Mouse (Mus musculus) brain, embryonic 18.5 days (tissue): ENCODE results near the gene Ispd.
A peak's percentile ranks its signal among the peaks of the same experiment; 100 is the strongest.

Source experiments
- DNase-seq: peaks from one replicate; pipeline ENCODE4 v3.0.0-alpha.2; 2012; ENCODE audit warnings: low read depth, low spot score

Ispd gene

DNA sequence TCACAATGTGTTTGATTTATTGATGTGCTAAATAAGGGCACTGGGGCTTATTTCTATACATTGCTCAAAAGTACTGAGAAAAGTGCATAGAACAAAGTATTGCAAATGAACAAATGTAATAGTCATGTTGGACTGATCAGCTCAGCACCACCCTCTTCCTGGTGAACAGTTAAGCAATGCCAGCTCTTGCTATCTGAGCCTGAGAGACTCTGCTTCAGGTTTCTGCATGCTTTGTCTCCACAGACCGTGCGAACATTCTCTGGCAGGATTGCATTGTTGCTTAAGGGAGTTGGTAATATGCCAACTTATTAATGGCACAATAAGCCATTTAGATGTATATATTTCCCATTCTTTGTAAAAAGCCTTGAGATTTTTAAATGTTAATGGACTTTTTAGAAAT, 182.9 kb downstream of the Ispd start:
- no peak for DNase-seq

DNA sequence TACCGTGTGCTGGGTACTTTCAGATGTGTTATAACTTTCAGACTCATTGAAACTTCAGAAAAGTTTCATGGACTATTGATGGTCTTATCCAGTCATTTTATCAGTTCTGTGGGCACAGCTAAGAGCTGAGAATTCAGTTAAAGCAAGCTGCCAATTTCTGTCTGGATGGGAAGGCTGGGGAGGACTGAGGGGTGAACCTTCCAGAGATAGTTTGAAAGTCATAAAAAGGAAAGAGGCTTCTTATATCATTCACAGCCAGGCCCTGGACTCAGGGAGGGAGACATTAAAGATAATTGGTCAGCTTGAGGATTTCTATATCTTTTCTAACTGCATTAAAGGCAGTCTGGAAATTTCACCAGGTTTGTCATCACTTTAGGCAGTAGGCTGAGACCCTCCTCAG, 185.7 kb downstream of the Ispd start:
- DNase-seq: no peak

DNA sequence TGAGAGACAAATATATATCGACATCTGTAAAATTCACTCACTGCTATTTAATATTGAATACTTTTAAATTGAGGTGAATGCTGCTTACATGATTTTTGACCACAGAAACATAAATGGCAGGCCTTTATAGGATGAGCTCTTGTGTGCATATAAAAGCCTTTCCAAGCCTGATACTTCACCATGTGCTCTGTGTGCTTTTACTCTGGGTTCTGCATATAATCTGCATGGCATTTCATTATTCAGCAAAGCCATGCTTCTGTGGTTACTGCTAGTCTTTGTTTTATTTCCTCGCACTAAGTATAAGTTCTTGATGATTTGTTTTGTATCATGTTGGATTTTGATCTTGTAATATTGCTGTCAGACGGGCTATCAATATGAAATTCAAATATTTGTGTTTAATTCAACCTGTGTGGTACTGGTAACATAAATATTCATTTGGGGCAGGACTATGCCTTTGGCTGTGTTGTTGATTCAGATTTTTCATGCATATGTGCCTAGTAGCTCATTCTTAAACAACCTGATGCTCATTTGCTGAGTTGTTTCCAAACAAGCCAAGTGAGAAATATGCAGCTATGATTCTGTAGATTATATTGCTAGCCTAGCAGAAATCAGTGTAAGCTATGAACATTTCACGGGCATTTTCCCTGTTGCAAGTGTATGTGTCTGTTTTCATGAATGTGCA, 189.3 kb downstream of the Ispd start:
- DNase-seq: peak; percentile 4

DNA sequence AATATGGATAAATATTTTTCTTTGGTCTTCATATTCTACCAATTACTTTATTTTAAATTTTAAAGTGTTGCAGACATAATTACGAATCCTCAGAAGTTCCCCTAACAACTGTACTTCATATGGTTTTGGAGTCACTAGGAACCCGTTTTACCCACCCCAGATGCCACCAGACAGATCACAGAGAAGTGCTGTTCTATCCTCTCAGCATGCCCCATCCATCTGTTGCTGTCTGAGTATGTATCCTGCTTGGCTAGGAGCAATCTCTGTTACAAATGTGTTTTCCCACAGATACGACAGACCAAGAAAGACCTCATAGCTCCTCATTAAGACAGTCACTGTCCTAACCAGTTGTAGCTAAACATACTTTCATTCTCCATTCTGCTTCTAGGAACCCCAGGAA, 203.6 kb downstream of the Ispd start:
- no peak for DNase-seq

DNA sequence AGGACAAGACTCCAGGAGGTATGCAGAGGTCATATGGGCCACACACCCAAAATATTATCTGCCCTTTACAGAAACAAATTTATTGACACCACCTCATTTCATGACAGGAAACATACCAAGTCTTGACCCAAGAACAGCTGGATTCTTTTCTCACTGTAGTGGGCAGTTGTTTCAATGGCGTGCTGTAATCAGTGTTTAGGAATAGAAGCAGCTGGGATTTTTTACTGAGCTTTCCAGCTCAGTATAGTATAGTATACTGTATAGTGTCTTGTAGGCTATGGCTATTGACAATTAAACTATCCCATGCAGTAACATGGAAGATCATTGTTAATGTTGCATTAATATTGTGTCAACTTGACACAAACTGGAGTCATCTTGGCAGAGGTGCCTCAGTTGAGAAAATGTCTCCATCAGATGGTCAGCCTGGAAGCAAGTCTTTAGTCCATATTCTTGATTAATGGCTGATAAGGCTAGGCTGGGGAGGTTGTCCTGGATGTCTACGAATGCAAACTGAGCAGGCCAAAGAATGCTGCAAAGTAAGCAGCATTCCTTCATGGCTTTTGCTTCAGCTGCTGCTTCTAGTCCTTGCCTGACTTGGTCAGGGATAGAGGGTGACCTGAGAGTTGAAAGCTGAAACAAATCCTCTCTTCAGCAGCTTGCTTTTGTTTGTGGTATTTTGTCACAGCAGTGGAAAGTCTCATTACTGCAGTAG, 216.4 kb downstream of the Ispd start:
- no peak for DNase-seq

DNA sequence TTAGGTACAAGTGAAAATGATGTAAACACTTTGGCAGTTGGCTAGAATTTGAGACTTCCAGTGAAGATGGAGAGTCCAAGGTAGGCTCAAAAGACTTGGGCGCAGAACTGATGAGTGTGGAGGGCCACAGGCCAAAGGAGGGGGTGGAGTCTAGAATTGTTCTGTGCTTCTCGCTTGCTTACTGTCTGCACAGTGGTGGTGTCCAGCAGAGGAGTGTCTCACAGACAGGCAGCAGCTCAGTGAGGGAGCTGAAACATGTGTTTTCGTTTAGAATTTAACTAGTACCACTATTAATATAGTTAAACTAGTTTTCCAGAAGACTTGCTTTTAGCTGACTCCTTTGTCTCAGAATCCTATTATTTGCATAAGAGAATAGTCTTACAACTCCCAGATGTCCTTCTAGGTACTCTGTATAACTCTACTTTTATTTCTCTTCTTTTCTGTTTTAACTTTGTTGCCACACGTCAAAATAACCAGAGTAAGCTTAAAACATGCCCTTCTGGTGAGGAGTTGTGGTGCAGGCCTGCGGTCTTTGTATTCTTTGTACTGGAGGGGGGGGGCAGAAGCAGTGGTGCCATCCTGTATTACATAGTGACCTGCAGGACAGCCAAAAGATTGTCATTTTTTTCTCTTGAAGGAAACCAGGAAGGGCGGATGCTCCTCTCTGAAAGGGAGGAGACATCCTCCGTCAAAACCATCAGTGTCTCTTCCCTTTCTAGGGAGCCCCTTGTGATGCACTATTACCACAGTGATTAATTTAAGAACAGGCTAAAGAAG, 240.9 kb downstream of the Ispd start:
- no peak for DNase-seq

DNA sequence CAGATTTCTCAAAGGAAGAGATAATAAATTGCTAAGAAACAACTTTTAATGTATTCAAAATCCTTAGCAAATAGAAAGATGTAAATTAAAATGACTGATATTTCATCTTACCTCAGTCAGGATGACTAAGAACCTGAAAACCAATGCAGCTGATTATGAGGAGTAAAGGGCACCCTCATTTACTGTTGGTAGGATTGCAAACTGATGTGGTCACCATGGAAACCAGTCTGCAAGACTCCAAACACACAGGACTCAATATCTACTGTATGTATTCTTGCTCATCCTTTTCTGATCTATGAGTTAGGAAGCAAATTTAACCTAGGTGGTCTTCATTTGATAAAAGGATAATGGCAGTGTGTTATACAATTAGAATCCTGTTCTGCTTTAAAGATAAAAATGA, 246.0 kb downstream of the Ispd start:
- no peak for DNase-seq

DNA sequence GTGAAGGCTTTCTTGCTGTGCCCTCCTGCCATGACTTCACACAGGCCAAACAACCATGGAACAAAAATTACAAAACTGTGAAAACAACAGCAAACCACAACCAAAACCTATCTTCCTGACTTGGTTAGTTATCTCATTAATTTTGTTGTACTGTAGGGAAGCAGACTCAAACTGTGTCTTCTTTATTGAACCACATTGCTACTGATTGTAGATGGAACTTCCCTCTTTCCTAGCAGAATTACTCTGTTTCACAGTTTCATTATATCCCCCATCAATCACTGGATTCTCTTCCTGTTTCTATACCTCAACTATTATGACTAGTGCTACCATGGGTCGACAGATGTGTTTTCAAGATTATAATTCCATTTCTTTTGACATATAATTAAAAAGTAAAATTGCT, 251.2 kb downstream of the Ispd start:
- DNase-seq: no peak

DNA sequence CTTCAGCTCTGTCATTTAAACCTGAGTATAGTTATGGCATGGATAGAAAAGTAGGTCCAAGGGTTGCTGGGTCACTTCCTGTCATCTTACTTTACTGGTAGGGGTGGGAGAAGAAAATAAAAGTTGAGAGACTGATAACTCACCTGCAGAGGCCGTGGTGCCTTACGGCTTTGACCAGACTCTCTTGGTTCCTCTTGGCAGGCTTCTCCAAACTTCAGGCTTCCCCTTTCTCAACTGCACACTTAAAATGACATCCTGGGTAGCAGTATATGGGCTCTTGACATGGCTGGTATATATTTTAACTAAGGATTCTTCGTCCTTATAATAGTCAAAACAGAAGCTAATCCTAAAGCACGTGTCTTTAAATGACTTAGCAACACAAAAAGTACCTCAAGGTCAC, 266.3 kb downstream of the Ispd start:
- DNase-seq: no peak

DNA sequence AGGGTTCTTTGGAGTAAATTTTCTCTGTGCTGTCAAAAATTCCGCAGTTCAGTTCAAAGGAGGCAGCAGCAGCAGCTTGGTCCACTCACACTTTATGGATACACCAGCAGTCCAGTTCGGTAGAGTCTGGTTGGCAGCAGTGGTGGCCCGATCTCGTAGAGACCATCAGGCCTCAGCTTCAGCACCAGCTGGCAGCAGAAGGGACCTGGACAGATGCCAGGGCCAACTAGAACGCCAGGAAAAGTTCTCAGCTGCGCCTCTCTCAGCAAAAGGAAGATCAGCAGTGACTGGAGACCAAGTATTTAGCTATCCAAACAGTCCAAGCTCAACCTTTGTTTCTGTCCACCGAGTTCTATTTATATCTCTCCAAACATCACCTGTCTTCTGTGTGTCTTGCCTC, 281.2 kb downstream of the Ispd start:
- no peak for DNase-seq

DNA sequence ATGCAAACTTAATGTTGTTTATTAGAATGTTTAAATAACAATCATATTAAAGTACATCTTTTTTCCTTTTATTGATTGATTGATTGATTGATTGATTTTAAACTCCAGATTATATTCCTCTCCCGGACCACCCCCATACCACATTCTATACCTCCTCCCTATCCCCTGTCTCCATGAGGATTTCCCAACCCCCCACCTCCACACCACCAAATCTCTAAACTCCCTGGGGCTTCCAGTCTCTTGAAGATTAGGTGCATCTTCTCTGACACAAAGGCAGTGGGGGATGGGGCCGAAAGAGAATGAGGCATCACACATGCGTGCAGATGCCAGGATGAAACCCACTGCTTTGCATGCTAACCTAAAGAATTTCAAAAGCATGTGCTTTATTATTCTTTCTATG, 283.5 kb downstream of the Ispd start:
- no peak for DNase-seq

DNA sequence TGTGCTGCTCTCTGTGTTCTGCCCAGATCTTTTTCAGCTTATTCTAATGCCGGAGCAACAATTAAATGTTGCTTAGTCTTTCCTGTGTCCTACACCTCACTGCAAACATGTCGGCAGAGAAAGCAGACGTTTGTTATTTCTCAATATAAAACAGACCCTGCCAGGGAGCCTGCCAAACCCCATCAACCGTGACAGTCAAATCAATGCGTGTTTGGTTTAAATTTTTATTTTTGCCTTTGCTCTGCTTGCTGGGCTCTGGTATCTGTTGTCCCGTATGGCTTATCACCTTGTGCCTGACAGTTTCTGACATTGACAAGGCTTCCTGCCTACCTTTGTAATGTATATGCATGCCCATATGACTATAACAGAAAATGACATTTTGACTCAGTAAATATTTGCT, 285.5 kb downstream of the Ispd start:
- peak; percentile 24 for DNase-seq

DNA sequence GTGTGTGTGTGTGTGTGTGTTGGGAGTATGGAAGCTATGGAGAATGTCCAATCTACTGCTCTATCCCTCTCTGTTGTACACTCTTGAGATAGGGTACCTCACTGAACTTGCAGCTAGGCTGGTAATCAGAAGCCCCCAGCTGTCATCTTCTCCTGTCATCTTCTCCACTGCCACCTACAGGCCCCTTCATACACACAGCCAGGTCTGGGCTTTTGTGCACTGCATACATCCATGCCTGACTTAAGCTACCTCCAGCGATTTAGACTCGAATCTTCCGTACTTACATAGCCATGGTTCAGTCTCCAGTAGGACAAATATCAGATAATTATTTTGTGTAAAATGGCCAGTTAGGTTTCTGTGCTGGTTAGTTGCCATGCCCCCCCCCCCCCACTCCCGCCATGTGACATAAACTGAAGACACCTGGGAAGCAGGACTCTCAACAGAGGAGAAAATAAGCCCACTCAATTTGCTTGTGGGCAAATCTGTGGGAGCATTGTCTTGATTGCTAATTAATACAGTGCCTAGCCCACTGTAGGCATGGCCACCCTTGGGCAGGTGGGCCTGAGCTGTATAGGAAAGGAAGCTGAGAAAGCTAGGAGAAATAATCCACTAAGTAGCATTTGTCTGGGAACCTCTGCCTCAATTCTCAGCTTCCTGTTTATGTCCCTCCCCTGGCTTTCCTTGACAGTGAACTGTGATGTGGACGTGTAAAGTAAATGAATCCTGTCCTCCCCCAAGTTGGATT, 289.1 kb downstream of the Ispd start:
- no peak for DNase-seq

DNA sequence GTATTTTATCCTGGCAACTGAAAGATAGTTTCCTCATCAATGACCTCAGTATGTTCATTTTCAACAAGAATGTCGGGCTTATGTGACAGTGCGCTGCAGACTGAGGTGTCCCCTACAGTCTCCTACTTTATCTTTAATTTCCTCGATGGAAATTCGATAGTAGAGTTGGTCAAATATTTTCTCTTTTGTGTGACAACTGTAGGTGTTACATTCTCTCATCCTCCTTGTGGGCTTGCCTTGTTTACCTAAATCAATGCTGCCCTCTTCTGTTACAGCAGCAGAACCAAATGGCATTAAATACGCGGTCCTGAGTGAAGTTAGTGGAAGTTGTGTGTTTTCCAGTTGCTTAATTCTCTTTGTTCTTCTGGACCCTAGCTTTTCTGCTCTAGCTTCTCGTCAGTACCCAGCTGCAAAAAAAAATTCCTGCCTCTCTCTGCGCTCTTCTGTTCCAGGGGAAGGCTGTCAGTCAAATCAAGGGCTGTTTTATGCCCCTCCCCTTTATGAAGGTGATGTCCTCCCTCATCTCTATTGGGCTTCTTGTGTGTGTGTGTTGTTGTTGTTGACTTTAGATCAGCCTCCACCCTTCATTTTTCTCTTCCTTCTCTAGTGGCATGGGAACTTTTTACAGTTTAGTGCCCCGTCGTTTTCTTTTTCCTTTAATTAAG, 289.8 kb downstream of the Ispd start:
- peak; percentile 34 for DNase-seq

DNA sequence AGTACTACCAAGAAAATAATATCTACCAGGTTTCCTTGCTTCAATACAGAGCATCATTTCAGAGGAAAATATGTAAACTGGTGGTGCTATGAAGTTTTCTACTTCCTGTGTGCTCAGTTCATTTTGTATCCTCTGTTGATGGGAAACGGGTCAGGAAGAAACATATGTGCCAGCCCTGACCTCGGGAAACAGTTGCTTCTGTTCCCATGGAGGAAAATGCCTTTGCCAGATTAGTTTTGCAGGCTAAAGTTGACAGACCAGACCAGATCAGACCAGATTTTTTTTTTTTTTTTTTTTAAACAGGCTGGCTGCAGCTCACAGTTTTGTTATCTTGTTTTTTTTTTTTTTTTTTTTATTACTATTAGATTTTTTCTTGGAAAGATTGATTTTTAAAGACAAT, 293.2 kb downstream of the Ispd start:
- DNase-seq: no peak

DNA sequence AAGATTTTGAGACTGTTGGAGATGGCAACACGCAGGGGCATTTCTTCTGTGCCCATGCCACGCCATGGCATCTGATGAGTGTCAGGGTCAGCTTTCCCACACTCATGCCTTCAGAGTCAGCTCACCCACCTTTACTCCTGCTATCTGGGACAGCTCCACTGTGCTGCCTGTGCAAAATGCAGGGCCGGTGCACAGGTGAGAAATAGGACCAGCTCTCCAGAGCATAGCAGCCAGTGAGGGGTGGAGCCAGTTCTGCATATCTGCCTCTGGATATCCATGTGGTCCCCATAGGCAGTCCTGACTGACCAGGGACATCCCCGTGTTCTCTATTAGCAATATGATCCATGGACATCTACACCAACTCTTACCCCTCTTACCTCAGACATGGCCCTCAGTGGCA, 297.0 kb downstream of the Ispd start:
- no peak for DNase-seq

DNA sequence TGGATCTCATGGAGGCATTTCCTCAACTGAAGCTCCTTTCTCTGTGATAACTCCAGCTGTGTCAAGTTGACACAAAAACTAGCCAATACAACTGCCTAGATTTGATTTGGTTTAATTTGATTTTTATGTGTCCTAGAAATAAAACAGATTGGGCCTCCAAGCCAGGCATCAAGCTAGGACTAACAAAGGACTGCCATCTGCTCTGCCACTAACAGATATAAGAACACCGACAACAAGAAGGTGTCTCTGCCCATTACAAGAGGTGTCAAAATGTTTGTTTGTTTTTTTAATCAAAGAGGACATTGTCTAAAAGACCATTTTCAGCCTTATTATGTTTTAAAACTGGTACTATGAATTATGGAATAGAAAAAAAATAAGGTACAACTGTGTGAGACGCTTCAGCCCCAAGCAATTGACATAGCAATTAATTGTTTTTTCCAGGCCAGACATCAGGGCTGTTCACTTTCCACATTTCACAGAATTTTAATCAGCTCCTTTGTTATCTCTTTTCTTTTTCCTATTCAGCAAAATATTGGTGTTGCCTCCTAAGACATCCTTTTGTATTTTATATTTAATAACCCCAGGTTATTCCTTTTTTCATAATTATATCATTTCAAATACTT, 299.7 kb downstream of the Ispd start:
- no peak for DNase-seq

DNA sequence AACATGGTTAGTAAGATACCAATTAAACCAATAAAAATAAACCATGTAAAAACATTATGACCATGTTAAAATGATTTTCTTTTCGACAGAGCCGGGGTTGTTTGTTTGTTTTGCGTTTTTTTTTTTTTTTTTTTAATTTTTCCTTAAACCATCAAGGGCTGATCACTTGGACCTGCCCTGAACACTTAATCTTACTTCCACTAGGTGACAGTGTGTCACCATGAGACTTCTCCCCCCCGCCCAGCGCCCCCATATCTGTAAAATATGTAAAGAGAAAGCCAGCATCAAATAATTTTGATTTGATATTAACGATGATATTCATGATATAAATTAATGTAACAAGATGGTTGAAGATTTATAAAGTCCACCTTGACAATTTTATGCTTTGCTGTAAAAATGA, 300.5 kb downstream of the Ispd start:
- no peak for DNase-seq

DNA sequence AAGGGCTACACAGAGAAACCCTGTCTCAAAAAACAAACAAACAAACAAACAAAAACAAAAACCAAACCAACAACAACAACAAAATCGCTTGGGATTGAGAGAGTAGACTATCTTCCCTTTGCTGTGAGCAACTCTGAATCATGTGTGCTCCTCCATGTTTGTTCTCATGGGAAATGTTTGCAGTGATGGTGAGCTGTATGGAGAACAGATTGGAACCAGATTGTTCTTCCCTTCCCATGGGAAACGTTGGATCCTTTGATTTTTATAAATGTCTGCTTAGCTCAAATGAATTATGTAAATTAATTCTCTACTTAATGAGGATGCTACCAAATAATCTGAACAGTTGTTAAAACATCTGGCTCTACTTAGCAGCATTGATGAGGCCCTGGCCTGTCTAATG, 312.8 kb downstream of the Ispd start:
- no peak for DNase-seq

DNA sequence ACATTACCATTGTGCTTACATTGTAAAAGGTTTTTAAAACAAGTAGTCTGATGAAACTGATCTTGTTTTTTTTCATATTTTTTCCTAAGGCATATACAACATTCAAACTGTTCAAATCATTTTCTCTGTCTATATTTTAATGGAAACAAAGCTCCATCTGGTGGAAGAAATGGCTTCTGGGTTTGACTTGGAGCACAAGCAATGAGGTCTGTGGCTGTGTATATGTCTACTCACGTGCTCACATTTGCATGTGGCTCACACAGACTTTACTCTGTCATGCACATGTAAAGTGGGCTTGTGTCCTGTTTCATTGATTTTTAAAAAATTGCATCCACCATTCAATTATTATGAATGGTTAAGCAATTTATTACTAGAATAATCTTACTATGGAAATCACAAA, 323.1 kb downstream of the Ispd start:
- peak; percentile 40 for DNase-seq

DNA sequence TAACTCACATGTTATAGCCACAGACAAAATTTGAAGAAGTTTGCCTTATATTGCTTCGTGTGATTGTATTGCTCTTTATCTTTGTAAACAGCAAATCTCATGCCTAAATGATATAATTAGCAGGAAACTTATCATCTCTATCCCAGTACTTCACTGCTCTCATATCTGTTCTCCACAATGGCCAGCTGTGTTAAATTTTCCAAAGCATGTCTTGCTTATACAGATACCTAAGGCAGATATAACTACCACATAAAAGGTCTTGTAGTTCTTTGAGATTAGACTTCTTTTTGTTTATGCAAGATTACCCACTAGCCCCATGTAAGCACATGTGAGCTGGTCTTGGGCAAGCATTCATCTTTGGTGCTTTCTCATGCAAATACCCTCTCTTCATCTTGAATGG, 327.6 kb downstream of the Ispd start:
- DNase-seq: no peak
